Mouse (Mus musculus) kidney, adult 8-10 months (tissue): Measurements from ENCODE around the gene Mrps34.

Experiments used
- DNase-seq, 2 experiments: peaks; one replicate each; pipeline ENCODE4 v3.0.0; 2022

Mrps34 gene

GRCm38 (mm10) chr17:24894995-24895547, at the start of gene Mrps34, which contains the start of gene Eme2:
Mrps34 (plus strand) TSS chr17:24895116.
Eme2 (minus strand) TSS chr17:24895087.
- peak; percentile 81 to 86 for DNase-seq

- DNase-seq = peak; percentile 83 to 86
Observed at GRCm38 (mm10) chr17:24847386-24847785, 47.5 kb upstream of the Mrps34 start.

- DNase-seq = peak; percentile 67 to 79
Observed at GRCm38 (mm10) chr17:24848600-24849031, 46.3 kb upstream of the Mrps34 start.

- DNase-seq = no peak
Observed at GRCm38 (mm10) chr17:24849733-24850064, 45.2 kb upstream of the Mrps34 start.

- DNase-seq = peak; percentile 98 to 99
Observed at GRCm38 (mm10) chr17:24850065-24850772, 44.7 kb upstream of the Mrps34 start, which contains the start of gene Fahd1. Fahd1 (minus strand) TSS chr17:24850364.

GRCm38 (mm10) chr17:24850773-24851127, 44.2 kb upstream of the Mrps34 start:
- no peak for DNase-seq

GRCm38 (mm10) chr17:24851381-24852125, 43.4 kb upstream of the Mrps34 start:
- DNase-seq = no peak

GRCm38 (mm10) chr17:24855838-24856464, 39.0 kb upstream of the Mrps34 start:
- no peak for DNase-seq

- no peak for DNase-seq
Observed at GRCm38 (mm10) chr17:24856589-24856988, 38.3 kb upstream of the Mrps34 start.

GRCm38 (mm10) chr17:24857831-24858470, 37.0 kb upstream of the Mrps34 start:
- peak; percentile 91 to 92 for DNase-seq

GRCm38 (mm10) chr17:24858967-24859366, 35.9 kb upstream of the Mrps34 start:
- no peak for DNase-seq

- no peak for DNase-seq
Observed at GRCm38 (mm10) chr17:24860076-24860475, 34.8 kb upstream of the Mrps34 start.

GRCm38 (mm10) chr17:24861785-24862184, 33.1 kb upstream of the Mrps34 start:
- DNase-seq = no peak

- no peak for DNase-seq
Observed at GRCm38 (mm10) chr17:24865776-24866175, 29.1 kb upstream of the Mrps34 start, which contains the start of gene Igfals. Igfals (plus strand) TSS chr17:24865997.

- no peak for DNase-seq
Observed at GRCm38 (mm10) chr17:24867914-24868313, 27.0 kb upstream of the Mrps34 start.

GRCm38 (mm10) chr17:24873695-24874404, 21.1 kb upstream of the Mrps34 start:
- DNase-seq = no peak

GRCm38 (mm10) chr17:24874405-24874745, 20.5 kb upstream of the Mrps34 start:
- DNase-seq = no peak

GRCm38 (mm10) chr17:24874989-24875388, 19.9 kb upstream of the Mrps34 start:
- DNase-seq = peak in 1 of 2 experiments; percentile 25

- peak; percentile 73 for DNase-seq
Observed at GRCm38 (mm10) chr17:24877336-24878116, 17.4 kb upstream of the Mrps34 start.

- peak; percentile 93 for DNase-seq
Observed at GRCm38 (mm10) chr17:24878117-24878397, 16.9 kb upstream of the Mrps34 start.

GRCm38 (mm10) chr17:24878531-24878930, 16.4 kb upstream of the Mrps34 start:
- peak in 1 of 2 experiments; percentile 39 for DNase-seq
